Mouse (Mus musculus): ENCODE data around the gene Apba2.
A peak's percentile ranks its signal among the peaks of the same experiment; 100 is the strongest.

Apba2 gene

DNA sequence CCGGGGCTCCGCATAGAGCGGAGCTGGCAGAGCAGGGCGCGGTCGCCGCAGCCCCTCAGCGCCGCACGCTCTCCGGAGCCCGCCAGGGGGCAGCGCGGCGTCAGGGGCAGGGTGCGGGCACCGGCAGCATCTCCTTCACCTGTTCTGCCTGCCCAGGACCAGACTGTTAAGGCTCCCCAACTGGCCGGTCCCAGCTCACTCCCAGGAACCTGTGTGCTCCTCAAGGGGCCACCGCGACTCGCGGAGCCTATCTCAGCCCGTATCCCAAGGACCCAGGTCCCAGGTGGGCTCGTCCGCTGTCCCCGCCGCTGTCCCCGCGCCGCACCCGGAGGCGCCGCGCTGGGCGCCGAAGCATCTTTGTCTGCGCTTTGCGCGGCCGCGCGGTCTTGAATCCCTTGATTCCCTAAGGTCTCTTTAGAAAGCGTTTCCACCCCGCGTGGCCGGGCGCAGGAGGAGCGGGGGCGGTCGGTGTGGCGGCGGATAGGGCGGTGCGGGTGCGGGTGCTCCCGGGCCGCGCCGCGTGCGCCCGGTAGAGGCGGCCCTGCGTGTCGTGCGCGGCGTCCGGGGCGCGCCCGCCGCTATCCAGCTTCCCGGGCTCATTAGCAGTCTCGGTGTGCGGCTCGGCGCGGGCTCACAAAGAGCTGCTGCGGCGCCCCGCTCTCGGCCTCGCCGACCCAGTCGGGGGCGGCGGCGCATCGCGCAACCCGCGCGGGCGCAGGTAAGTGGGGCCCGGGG lies at the start of gene Apba2:
TSS of gene Apba2 (plus strand) at position 171 of the 735 bp plus-strand sequence.
- no peak for DNase-seq (ENCODE audit: low read depth)

- DNase-seq (ENCODE audit: low read depth), result no peak
Observed at GRCm38 (mm10) chr7:64451861-64452382, 49.6 kb upstream of the Apba2 start.

GRCm38 (mm10) chr7:64452471-64453222 lies 48.9 kb upstream of the Apba2 start:
- no peak for DNase-seq (ENCODE audit: low read depth)

- DNase-seq (ENCODE audit: low read depth), result no peak
Observed at GRCm38 (mm10) chr7:64456176-64456575, 45.3 kb upstream of the Apba2 start.

- DNase-seq (ENCODE audit: low read depth), result no peak
Observed at GRCm38 (mm10) chr7:64456676-64457075, 44.8 kb upstream of the Apba2 start.

GRCm38 (mm10) chr7:64457811-64458210 lies 43.7 kb upstream of the Apba2 start:
- DNase-seq (ENCODE audit: low read depth), result no peak

- DNase-seq (ENCODE audit: low read depth), result peak; percentile 5
Observed at GRCm38 (mm10) chr7:64497438-64497837, 4.1 kb upstream of the Apba2 start.

DNA sequence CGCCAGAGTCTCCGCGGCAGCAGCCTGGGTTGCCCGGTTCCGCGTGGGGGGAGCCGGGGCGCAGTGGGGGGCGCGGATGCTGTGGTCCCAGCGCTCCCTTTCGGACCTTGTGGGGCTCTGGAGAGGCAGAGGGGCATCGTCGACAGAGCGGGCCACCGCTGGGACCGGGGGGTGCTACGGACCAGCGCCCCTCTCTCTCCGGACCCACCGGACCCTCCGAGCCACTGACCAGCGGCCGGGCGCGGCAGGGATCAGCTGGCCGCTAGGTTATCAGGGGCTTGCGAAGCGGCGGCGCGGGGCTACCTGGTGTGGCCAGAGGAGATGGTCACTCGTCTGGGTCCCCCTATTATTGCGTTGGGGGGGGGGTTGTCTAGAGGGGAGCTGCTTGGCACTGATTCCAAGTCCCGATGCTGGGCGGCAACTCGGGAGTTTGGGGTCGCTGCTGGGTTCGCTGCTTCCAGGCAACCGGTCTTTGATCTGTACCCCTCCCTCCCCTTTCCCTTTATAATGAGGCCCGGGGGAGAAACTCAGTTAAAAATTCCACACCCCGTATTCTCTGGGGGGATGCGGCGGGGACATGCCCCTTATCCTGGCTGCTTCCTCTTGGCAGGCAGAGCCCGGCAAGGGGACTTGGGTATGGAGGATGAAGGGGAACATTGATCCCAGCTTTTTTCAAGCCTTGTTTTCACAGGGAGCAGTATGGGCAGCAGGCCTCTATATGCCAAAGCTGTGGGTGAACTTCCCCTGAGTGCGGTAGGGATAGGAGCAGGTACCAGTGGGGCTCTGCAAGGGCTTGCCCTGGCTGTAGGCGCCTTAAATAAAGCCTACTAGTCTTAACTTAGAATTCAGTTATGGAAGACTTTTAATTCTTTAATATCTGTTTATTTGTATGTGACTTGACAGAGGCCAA lies 1.0 kb downstream of the Apba2 start:
- no peak for DNase-seq (ENCODE audit: low read depth)

DNA sequence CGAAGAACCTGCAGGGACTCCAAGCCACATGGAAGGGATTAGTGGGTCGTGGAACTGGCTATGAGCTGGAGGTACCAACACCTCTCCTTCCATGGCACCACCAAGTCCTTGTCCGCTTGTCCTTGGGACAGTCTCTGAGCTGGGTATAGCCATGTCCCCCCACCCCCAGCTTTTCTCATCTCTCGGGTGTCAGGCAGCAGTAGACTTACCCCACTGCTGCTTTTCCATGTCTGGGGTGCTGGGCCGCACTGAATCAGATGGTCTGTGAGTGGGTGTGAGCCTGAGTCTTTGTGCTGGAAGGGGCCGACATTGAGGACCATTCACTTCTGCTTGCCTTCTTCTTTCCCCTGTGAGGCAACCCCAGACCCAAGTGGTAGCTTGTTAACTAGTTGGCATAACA lies 2.1 kb downstream of the Apba2 start:
- DNase-seq (ENCODE audit: low read depth), result no peak

- DNase-seq (ENCODE audit: low read depth), result no peak
Observed at GRCm38 (mm10) chr7:64504691-64505231, 3.3 kb downstream of the Apba2 start.

- DNase-seq (ENCODE audit: low read depth), result no peak
Observed at GRCm38 (mm10) chr7:64505571-64505970, 4.1 kb downstream of the Apba2 start.

GRCm38 (mm10) chr7:64508826-64509225 lies 7.3 kb downstream of the Apba2 start:
- DNase-seq (ENCODE audit: low read depth), result no peak

GRCm38 (mm10) chr7:64509911-64510310 lies 8.4 kb downstream of the Apba2 start:
- no peak for DNase-seq (ENCODE audit: low read depth)

DNA sequence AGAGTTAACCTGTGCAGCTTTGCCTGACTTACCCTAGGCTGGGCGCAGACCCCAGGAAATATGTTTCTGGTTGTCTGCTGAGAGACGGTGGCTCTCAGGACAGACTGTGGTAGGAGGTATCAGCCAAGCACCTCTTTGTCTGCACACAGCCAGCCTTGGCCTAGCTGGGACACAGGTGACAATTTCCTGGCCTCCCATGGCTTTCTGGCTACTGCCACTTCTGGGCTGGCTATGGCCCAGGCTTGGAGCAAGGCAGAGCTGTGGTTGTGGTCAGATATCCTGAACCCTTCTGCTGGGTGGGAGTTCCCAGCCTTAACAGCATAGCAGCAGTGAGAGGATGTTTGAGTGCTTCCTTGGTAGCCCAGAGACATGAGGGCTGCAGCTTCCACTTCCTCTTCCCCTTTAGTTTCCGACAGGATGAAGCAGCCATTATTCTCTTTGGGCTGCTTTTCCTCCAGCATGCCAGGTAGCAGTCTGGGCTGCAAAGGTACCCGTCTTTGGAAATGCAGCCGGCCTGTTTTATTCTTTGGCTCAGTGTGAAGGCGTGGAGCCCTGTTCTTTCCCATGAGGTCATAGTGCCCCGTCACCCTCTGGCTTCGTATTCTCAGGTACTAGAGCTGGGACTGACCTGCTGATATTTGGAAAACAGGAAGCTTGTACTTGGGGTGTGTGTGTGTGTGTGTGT lies 9.2 kb downstream of the Apba2 start:
- no peak for DNase-seq (ENCODE audit: low read depth)

DNA sequence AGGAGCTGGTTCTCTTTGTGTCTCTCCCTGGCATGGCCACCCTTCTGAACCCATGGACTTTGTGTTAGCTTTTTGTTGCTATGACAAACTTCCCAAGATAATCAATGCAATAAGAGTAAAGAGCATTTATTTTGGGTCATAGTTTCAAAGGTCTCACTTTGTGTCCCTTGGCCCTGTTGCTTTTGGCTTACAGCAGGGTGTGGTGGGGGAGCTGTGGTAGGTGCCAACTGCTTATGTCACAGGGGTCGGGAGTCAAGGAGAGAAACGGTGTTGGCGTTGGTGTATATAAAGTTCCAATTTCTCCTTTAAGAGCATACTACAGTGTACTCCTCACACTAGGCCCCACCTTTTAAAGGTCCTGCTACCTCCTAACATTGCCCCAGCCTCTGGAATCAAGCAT lies 12.1 kb downstream of the Apba2 start:
- DNase-seq (ENCODE audit: low read depth), result no peak

- DNase-seq (ENCODE audit: low read depth), result no peak
Observed at GRCm38 (mm10) chr7:64515280-64515679, 13.8 kb downstream of the Apba2 start.

DNA sequence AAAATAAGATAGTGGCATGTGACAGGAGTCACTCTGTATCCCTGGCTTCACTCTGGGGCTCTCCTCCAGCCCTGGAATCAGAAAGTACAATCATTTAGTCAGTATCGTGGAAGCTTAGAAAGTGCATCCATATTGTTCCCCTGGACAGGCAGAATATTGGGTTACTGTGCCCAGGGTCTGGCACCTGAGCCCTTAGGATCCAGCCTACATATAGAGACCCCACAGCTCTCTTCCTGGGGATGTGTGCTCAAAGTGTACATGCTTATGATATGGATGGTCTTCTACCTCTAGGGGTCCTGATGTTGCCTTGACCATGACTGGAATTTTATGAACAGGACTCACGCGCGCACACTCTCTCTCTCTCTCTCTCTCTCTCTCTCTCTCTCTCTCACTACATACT lies 14.4 kb downstream of the Apba2 start:
- DNase-seq (ENCODE audit: low read depth), result no peak

GRCm38 (mm10) chr7:64519091-64519490 lies 17.6 kb downstream of the Apba2 start:
- DNase-seq (ENCODE audit: low read depth), result no peak

DNA sequence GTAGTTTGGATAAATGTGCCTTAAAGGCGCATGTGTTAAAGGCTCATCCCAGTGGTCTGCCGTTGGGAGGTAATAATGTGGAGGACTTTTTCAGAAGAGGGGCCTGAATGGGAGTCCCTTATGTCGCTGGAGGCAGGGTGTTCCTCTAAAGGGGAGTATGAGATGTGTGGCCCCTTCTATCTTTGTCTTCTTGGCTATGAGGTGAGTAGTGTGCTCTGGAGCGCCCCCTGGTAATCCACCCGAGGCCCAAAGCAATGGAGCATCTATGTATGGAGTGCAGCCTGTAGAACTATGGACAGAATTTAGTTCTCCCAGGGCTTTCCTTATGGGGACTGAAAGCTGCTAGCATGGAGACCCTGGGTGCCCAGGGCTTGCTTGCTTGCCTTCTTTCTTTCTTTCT lies 18.0 kb downstream of the Apba2 start:
- DNase-seq (ENCODE audit: low read depth), result no peak

DNA sequence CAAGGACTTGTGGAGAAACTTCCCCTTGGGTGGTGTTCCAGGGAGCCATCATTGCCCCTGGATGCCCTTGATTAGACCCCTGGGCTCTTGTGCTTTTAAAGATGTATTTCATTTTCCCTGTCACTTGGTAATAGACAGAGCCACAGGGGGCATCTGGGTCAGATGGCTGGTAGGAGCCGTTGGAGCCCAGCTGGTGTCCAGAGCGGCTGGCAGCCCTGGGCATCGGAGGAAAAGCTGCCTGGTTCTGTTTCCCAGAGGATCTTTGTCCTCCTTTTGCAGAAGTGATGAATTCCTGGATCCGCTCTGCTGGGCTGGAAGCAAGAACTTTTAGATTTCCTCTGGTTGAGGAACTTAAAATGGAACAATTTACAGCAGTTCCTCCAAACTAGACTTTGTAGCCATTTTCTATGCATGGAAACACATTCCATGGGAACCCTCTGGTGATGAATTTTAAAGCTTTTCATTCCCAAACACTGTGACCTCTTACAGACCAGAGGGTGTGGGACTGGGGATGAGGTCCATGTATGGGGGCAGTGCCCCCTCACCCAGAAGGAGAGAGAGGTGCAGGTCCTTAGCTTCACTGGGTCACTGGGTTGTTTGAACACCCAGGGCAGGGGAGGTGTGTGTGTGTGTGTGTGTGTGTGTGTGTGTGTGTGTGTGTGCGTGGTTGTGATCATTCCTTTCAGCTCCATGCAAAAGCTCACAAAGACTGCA lies 20.3 kb downstream of the Apba2 start:
- no peak for DNase-seq (ENCODE audit: low read depth)

DNA sequence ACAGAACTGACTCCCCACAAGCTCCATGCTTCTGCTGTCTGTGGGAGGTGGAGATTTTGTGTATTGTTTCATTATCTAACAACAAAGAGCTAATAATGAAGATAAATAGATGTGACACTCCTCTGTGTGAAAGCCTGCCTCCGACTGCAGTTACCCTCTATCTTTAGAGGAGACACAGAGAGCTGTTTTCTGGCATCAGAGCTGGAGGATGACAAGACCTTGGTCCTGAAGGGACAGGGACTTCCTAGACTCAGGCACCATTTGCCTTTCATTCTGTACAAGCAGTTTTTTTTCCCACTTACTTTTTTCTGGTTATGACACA lies 20.9 kb downstream of the Apba2 start:
- DNase-seq (ENCODE audit: low read depth), result no peak

Data from 416B (cell line).